Mouse (Mus musculus) spleen, postnatal 0 days (tissue): Measurements from ENCODE around the gene Fam90a1b. TPM values are rescaled to one million over a fixed set of nuclear protein-coding genes. Genes with fewer than 3 reads are reported as not detected.

Source experiments
- polyA plus RNA-seq: library from polyadenylated mRNA; unstranded; fragments of >200 nt; fragmentation: Nextera tagmentation; extraction: Ambion mirVana; gene quantifications from 2 replicates; pipeline ENCODE4 v1.2.1, GENCODE M21; 2015

The Fam90a1b gene
- not detected in 2 replicates for polyA plus RNA-seq

DNA sequence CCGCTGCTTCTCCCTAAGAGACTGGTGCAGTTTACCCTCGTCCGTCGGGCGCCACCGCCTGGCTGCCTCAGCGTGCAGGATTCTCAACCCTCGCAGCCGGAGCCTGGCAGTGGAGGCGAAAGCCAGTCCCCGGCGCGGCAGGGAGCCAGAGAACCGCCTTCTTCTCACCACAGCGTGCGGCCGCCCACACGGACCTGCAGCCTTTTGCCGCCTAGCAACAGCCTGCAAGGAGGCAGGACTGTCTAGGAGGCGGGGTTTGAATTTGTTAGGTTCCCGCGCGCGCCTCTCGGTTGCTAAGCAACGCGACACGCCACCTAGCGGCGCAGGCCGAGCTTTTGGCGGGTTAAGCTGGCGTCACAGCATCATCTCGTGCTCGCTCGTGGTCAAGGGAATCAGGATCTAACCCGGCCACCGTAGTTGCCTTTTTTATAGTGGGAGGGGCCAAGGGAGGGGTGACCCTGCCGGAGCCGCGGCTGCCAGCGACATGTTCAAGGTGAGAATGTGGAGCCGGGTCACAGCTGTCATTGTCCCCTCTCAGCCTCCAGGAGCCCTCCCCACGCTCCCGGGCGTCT, at the start of gene Fam90a1b, which contains the start of gene Apoo:
Gene Fam90a1b, minus strand, starts transcription at position 108 of the 572 bp plus-strand sequence.
Gene Apoo, plus strand, starts transcription at position 448 of the 572 bp plus-strand sequence.

Other genes starting within 250 kb of the Fam90a1b start
- 15.6 and 18.8 TPM in 2 replicates for gene Zfx, start 243.1 kb downstream of the Fam90a1b start, polyA plus RNA-seq
- gene Eif2s3x, start 153.9 kb downstream of the Fam90a1b start, polyA plus RNA-seq, result 54.6 and 57.6 TPM in 2 replicates
- 5.9 and 6.9 TPM in 2 replicates for gene Klhl15, start 132.2 kb downstream of the Fam90a1b start, polyA plus RNA-seq
- 34.7 and 45.7 TPM in 2 replicates for gene Apoo, start 340 bp upstream of the Fam90a1b start, polyA plus RNA-seq
- gene Maged1, start 175.4 kb upstream of the Fam90a1b start, polyA plus RNA-seq, result 75.4 and 96.2 TPM in 2 replicates